In the genomic region with DNA sequence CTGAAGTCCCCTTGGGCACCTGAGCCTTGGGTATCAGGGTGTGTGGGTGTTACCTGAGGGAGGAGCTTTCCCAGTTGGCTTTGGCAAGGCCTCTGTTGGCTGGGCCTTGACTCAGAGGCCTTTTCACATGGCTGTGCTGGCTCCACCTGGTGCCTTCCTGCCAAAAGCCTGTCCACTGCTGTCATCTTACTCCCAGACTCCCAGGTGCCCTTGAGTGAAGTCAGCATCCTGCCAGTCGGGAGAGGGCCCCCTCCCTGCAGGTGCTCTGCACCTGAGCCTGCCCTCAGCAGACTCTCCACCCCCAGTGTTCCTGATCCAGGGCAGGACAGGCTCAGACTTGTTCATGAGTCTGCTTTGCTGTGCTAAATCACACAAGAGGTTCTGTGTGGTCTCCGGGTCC, we compare ENCODE assay signal across 24 mouse cellular contexts.
DNase-seq lines count a peak whose midpoint lies in the region; ATAC-seq and TF ChIP-seq lines count a peak whose summit lies in the region.
"Had no signal": no experiment of that assay in that cellular context is flagged by ENCODE, and none has a peak within 500 bp of the region (broad histone marks: within the 10 kb centered on the region; RNA-seq: fewer than 3 reads in every experiment).

No protein-coding gene starts in this region.

- no peak for DNase-seq in embryonic facial prominence, embryonic 10.5 days (ENCODE audit: low spot score)
- DNase-seq in lung, postnatal 14 days, result no peak
- DNase-seq in fat pad, adult 2 months (ENCODE audit: extremely low read depth, low read depth, low spot score), result peak; percentile 82
- no peak for DNase-seq in layer of hippocampus, adult 18-20 months (ENCODE audit: low spot score in 2 of 2)
- DNase-seq: adrenal gland, postnatal 25 days; cerebellum, adult 11-12 months; embryo, embryonic 11 days; forebrain, postnatal 0 days; gastrocnemius, postnatal 25 days; heart, adult 2 months; heart, postnatal 14 days; kidney, adult 2 months; lung, embryonic 14.5 days had no signal

- no peaks in the 10 kb centered on the region for H3K9me3 ChIP-seq in embryonic facial prominence, embryonic 13.5 days
- H3K9me3 ChIP-seq in embryonic facial prominence, embryonic 10.5 days, result no peaks in the 10 kb centered on the region
- no peaks in the 10 kb centered on the region for H3K9me3 ChIP-seq in lung, embryonic 16.5 days (ENCODE audit: control insufficient read depth, low read length)
- H3K9me3 ChIP-seq in ES-Bruce4 (replicated peaks; ENCODE audit: control insufficient read depth, insufficient read depth, low read length, poor library complexity, severe bottlenecking), result no peaks in the 10 kb centered on the region
- H3K9me3 ChIP-seq: heart, embryonic 13.5 days; hindbrain, embryonic 12.5 days; midbrain, embryonic 15.5 days had no signal

- TF ChIP-seq EP300 in ES-Bruce4 (IDR thresholded peaks at IDR 0.05; ENCODE audit: insufficient read depth, low read depth, low read length), result 0 out of 2 replicates have a peak, but pooled peaks have one; percentile 43

- H3K27me3 ChIP-seq in embryonic facial prominence, embryonic 13.5 days, result no peaks in the 10 kb centered on the region
- no peaks in the 10 kb centered on the region for H3K27me3 ChIP-seq in embryonic facial prominence, embryonic 10.5 days (replicated peaks; ENCODE audit: low read depth, poor library complexity, severe bottlenecking)
- H3K27me3 ChIP-seq in lung, embryonic 16.5 days (ENCODE audit: control insufficient read depth, insufficient read depth, low read depth, low read length), result no peaks in the 10 kb centered on the region
- H3K27me3 ChIP-seq in ES-Bruce4 (ENCODE audit: control insufficient read depth, insufficient read depth, low read length, poor library complexity, severe bottlenecking), result no peaks in the 10 kb centered on the region; the same call in 1 of the 2 replicates
- H3K27me3 ChIP-seq: heart, embryonic 13.5 days; hindbrain, embryonic 12.5 days; midbrain, embryonic 15.5 days had no signal

- H3K36me3 ChIP-seq in embryonic facial prominence, embryonic 13.5 days, result no peaks in the 10 kb centered on the region
- no peaks in the 10 kb centered on the region for H3K36me3 ChIP-seq in embryonic facial prominence, embryonic 10.5 days (replicated peaks)
- no peaks in the 10 kb centered on the region for H3K36me3 ChIP-seq in lung, embryonic 16.5 days (ENCODE audit: control insufficient read depth, insufficient read depth, low read length)
- H3K36me3 ChIP-seq in ES-Bruce4 (ENCODE audit: control insufficient read depth, insufficient read depth, low read length, poor library complexity, severe bottlenecking), result no peaks in the 10 kb centered on the region
- H3K36me3 ChIP-seq: heart, embryonic 13.5 days; hindbrain, embryonic 12.5 days; midbrain, embryonic 15.5 days had no signal

- no peaks in the 10 kb centered on the region for H3K4me1 ChIP-seq in embryonic facial prominence, embryonic 13.5 days
- peaks cover 9% of the 10 kb centered on the region for H3K4me1 ChIP-seq in embryonic facial prominence, embryonic 10.5 days
- no peaks in the 10 kb centered on the region for H3K4me1 ChIP-seq in lung, embryonic 16.5 days (replicated peaks; ENCODE audit: control insufficient read depth, insufficient read depth, low read length)
- no peaks in the 10 kb centered on the region for H3K4me1 ChIP-seq in ES-Bruce4 (ENCODE audit: control insufficient read depth, insufficient read depth, low read length)
- H3K4me1 ChIP-seq: heart, embryonic 13.5 days; midbrain, embryonic 15.5 days had no signal

- 0 out of 2 replicates have a peak, but pooled peaks have one; percentile 43 for ATAC-seq in embryonic facial prominence, embryonic 13.5 days (ENCODE audit: insufficient number of reproducible peaks, insufficient read depth, low FRiP score, low TSS enrichment, low read depth)
- ATAC-seq in lung, embryonic 16.5 days (ENCODE audit: low read depth), result peak; percentile 36; the same call in 1 of the 2 replicates
- ATAC-seq: CD4-positive, CD25-positive, alpha-beta regulatory T cell, adult 4 months; forebrain, postnatal 0 days; midbrain, embryonic 15.5 days had no signal

- H3K27ac ChIP-seq in embryonic facial prominence, embryonic 13.5 days, result no peak overlapping the region
- no peak overlapping the region for H3K27ac ChIP-seq in embryonic facial prominence, embryonic 10.5 days (replicated peaks)
- no peak overlapping the region for H3K27ac ChIP-seq in lung, embryonic 16.5 days (ENCODE audit: low read length)
- H3K27ac ChIP-seq in ES-Bruce4 (ENCODE audit: insufficient read depth, low read length), result no peak overlapping the region
- H3K27ac ChIP-seq: heart, adult 2 months; heart, embryonic 13.5 days; hindbrain, embryonic 12.5 days; kidney, postnatal 0 days; layer of hippocampus, adult 2 months; midbrain, embryonic 15.5 days had no signal

- no peak overlapping the region for H3K4me3 ChIP-seq in embryonic facial prominence, embryonic 13.5 days
- no peak overlapping the region for H3K4me3 ChIP-seq in embryonic facial prominence, embryonic 10.5 days
- no peak overlapping the region for H3K4me3 ChIP-seq in lung, embryonic 16.5 days (ENCODE audit: low read length)
- H3K4me3 ChIP-seq in ES-Bruce4 (ENCODE audit: low read depth, low read length), result no peak overlapping the region
- H3K4me3 ChIP-seq: heart, adult 2 months; heart, embryonic 13.5 days; hindbrain, embryonic 12.5 days; layer of hippocampus, adult 2 months; midbrain, embryonic 15.5 days; myocyte had no signal

- no peak overlapping the region for H3K4me2 ChIP-seq in embryonic facial prominence, embryonic 13.5 days
- no peak overlapping the region for H3K4me2 ChIP-seq in lung, embryonic 16.5 days (ENCODE audit: low read depth, low read length)
- H3K4me2 ChIP-seq: heart, embryonic 13.5 days; hindbrain, embryonic 12.5 days; liver, embryonic 11.5 days; lung, embryonic 14.5 days; midbrain, embryonic 15.5 days had no signal

- no peak for TF ChIP-seq POLR2A in ES-Bruce4 (IDR thresholded peaks at IDR 0.05; ENCODE audit: insufficient read depth, low read length)

- no peak overlapping the region for H3K9ac ChIP-seq in embryonic facial prominence, embryonic 13.5 days
- no peak overlapping the region for H3K9ac ChIP-seq in lung, embryonic 16.5 days (ENCODE audit: low read length)
- no peak overlapping the region for H3K9ac ChIP-seq in ES-Bruce4 (ENCODE audit: low read depth, poor library complexity, severe bottlenecking)
- H3K9ac ChIP-seq: forebrain, postnatal 0 days; heart, embryonic 13.5 days; hindbrain, embryonic 12.5 days; lung, embryonic 14.5 days; midbrain, embryonic 15.5 days had no signal

- TF ChIP-seq CTCF in ES-Bruce4 (IDR thresholded peaks at IDR 0.05; ENCODE audit: low read depth, low read length), result no peak

- WGBS in embryonic facial prominence, embryonic 13.5 days, result 52% methylated on average over 2 of the region's 2 CpGs
- WGBS in embryonic facial prominence, embryonic 10.5 days, result 60% methylated on average over 2 of the region's 2 CpGs
- 50% methylated on average over 2 of the region's 2 CpGs for WGBS in lung, embryonic 16.5 days
